Mouse (Mus musculus): Measurements from ENCODE around the gene Ube4b. TPM values are rescaled to one million over a fixed set of nuclear protein-coding genes. Genes with fewer than 3 reads are reported as not detected.

Ube4b gene
- total and polyA plus RNA-seq, 2 experiments from 2014 or later = 48.1 to 117 TPM

DNA sequence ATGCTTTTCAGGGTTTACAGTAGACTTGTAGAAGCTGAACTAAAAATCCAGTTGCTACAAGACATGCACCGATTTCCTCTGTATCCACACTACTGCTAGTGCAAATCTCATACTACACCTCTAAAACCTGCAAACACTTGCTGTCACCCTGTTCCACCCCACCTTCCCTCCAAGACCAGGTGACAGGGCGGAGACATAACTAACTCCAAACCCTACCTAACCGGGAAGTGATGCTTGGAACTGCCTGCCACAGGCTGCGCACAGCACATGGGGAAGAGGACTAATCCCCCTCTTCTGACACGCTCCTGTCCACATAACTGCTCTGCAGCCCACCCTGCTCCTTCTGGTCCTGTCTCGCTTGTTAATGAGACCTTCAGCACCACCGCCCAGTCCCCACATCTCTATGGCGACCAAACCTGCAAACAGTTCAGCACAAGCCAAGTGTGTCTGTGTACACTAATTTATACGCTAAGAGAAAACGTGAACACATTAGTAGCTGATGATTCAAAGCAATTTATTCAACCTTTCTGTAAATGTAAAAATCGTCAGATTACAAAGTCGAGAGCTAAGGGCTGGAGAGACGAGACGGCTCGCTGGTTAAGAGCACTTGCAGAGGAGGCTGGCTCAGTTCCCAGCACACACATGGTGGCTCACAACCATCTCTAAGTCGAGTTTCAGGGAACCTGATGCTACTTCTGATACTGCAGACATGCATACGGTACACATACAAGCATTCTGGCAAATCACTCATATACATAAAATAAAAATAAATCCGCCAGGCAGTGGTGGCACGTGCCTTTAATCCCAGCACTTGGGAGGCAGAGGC, 21.7 kb downstream of the Ube4b start:
- peak; percentile 47 for DNase-seq (ENCODE audit: low spot score)
- H3K36me3 ChIP-seq (ENCODE audit: insufficient read depth, low read length) = no peaks in the 10 kb centered on the region
- 0 out of 2 replicates have a peak, but pooled peaks cover 3% of the 10 kb centered on the region for H3K4me1 ChIP-seq (ENCODE audit: insufficient read depth, low read length)
- no peak for ATAC-seq
- 42% methylated on average over 19 of the region's 19 CpGs for WGBS
- no peaks in the 10 kb centered on the region for H3K9me3 ChIP-seq (ENCODE audit: low read length)
- H3K27ac ChIP-seq = no peak overlapping the region
- TF ChIP-seq CTCF (IDR thresholded peaks at IDR 0.05; ENCODE audit: low read depth) = no peak
- H3K27me3 ChIP-seq (ENCODE audit: insufficient read depth, low read length) = no peaks in the 10 kb centered on the region
- no peak overlapping the region for H3K9ac ChIP-seq (replicated peaks; ENCODE audit: low read length)
- H3K4me3 ChIP-seq (ENCODE audit: low read length) = no peak overlapping the region
- no peak overlapping the region for H3K4me2 ChIP-seq (ENCODE audit: low read depth, low read length)

DNA sequence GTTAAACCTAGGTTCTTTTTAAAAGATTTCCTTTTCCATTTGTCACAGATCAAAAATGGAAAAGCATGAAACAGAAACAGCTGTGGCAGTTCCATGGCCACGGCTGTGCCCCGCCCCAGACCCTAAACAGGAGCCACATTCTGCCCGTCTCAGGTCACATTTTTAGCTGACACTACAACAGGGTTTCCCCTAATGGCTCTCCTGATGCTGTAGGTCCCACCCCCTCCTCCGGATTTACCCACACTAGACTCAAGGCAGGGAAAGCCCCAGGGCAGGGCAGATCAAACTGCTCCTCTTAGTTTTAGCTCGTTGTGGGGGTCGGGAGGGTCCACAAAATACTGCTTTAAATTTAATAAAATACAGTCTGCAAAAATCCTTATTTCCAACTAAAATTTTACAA, 23.5 kb downstream of the Ube4b start:
- no peaks in the 10 kb centered on the region for H3K27me3 ChIP-seq (ENCODE audit: insufficient read depth, low read length)
- 64% methylated on average over 6 of the region's 6 CpGs for WGBS
- DNase-seq (ENCODE audit: low spot score) (no peak), ATAC-seq (no peak)
- H3K4me3 ChIP-seq (ENCODE audit: low read length) = no peak overlapping the region
- H3K9me3 ChIP-seq (ENCODE audit: low read length) = no peaks in the 10 kb centered on the region
- no peak for TF ChIP-seq CTCF (IDR thresholded peaks at IDR 0.05; ENCODE audit: low read depth)
- H3K9ac ChIP-seq (replicated peaks; ENCODE audit: low read length) = no peak overlapping the region
- H3K4me2 ChIP-seq (ENCODE audit: low read depth, low read length) = no peak overlapping the region
- H3K4me1 ChIP-seq (ENCODE audit: insufficient read depth, low read length) = 0 out of 2 replicates have a peak, but pooled peaks cover 3% of the 10 kb centered on the region
- H3K36me3 ChIP-seq (ENCODE audit: insufficient read depth, low read length) = no peaks in the 10 kb centered on the region
- no peak overlapping the region for H3K27ac ChIP-seq

DNA sequence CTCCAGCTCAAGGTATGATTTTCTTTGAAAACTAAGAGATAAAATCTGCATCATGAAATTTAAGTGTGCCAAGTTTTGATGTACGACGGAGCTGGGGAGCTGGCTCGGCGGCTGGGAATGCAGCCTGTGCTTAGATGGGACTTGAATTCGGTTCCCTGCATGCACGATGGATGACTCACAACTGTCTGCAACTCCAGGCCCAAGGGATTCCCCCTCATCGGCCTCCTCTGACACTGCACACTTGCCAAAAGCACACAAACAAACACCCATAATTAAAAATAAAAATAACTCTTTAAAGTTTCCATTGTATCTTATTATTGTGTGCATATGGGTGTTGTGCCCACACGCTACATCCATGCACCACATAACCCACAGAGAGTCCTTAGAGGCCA, 25.0 kb downstream of the Ube4b start:
- WGBS = 72% methylated on average over 8 of the region's 8 CpGs
- no peak for TF ChIP-seq CTCF (IDR thresholded peaks at IDR 0.05; ENCODE audit: low read depth)
- ATAC-seq (no peak), DNase-seq (ENCODE audit: low spot score) (no peak)
- Histone ChIP-seq H3K4me3 (ENCODE audit: low read length) (no peak overlapping the region), H3K27ac (no peak overlapping the region), H3K9ac (replicated peaks; ENCODE audit: low read length) (no peak overlapping the region), H3K4me2 (ENCODE audit: low read depth, low read length) (no peak overlapping the region), H3K4me1 (ENCODE audit: insufficient read depth, low read length) (0 out of 2 replicates have a peak, but pooled peaks cover 3% of the 10 kb centered on the region), H3K36me3 (ENCODE audit: insufficient read depth, low read length) (no peaks in the 10 kb centered on the region), H3K9me3 (ENCODE audit: low read length) (no peaks in the 10 kb centered on the region), H3K27me3 (ENCODE audit: insufficient read depth, low read length) (no peaks in the 10 kb centered on the region)

GRCm38 (mm10) chr4:149400878-149401590, 25.5 kb downstream of the Ube4b start:
- H3K4me3 ChIP-seq (ENCODE audit: low read length) = no peak overlapping the region
- 0 out of 2 replicates have a peak, but pooled peaks cover 3% of the 10 kb centered on the region for H3K4me1 ChIP-seq (ENCODE audit: insufficient read depth, low read length)
- no peaks in the 10 kb centered on the region for H3K9me3 ChIP-seq (ENCODE audit: low read length)
- no peak for TF ChIP-seq CTCF (IDR thresholded peaks at IDR 0.05; ENCODE audit: low read depth)
- ATAC-seq (no peak), DNase-seq (ENCODE audit: low spot score) (no peak)
- no peak overlapping the region for H3K9ac ChIP-seq (replicated peaks; ENCODE audit: low read length)
- H3K4me2 ChIP-seq (ENCODE audit: low read depth, low read length) = no peak overlapping the region
- WGBS = 82% methylated on average over 12 of the region's 12 CpGs
- no peaks in the 10 kb centered on the region for H3K27me3 ChIP-seq (ENCODE audit: insufficient read depth, low read length)
- no peak overlapping the region for H3K27ac ChIP-seq
- no peaks in the 10 kb centered on the region for H3K36me3 ChIP-seq (ENCODE audit: insufficient read depth, low read length)

DNA sequence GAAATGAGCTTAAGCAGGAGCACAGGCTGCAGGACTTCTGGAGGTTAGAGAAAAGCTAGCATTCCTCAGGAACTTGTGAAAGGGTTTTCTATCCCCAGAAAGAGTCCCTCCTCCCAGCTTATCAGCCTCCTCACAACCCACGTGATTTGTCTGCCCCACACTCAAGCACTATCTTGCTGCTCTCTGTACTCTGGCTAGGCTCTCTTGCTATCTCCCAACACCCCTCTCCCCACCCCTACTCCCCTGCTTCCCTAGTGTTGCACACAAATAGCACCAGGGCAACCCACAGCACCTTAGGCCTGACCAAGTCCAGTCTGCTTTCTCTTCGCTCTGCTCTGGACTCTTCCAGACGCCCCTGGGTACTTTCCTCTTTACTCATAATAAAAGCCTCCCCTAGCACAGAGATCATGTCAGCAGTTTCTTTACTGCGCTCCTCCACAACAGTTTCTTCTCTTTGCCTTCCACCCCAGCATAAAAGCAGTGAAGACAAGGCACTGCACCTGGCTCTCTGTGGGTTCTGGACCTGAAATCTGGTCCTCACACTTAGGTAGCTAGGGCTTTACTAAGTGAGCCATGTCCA, 27.1 kb downstream of the Ube4b start:
- DNase-seq (ENCODE audit: low spot score) = no peak
- 66% methylated on average over 4 of the region's 4 CpGs for WGBS
- no peak overlapping the region for H3K27ac ChIP-seq
- no peak overlapping the region for H3K4me3 ChIP-seq (ENCODE audit: low read length)
- no peak for TF ChIP-seq CTCF (IDR thresholded peaks at IDR 0.05; ENCODE audit: low read depth)
- no peaks in the 10 kb centered on the region for H3K4me1 ChIP-seq (ENCODE audit: insufficient read depth, low read length)
- H3K27me3 ChIP-seq (ENCODE audit: insufficient read depth, low read length) = no peaks in the 10 kb centered on the region
- no peak overlapping the region for H3K4me2 ChIP-seq (ENCODE audit: low read depth, low read length)
- no peak for ATAC-seq
- H3K9me3 ChIP-seq (ENCODE audit: low read length) = no peaks in the 10 kb centered on the region
- no peak overlapping the region for H3K9ac ChIP-seq (replicated peaks; ENCODE audit: low read length)
- H3K36me3 ChIP-seq (ENCODE audit: insufficient read depth, low read length) = no peaks in the 10 kb centered on the region

- no peak overlapping the region for H3K27ac ChIP-seq
- H3K9me3 ChIP-seq (ENCODE audit: low read length) = no peaks in the 10 kb centered on the region
- no peak overlapping the region for H3K9ac ChIP-seq (replicated peaks; ENCODE audit: low read length)
- TF ChIP-seq CTCF (IDR thresholded peaks at IDR 0.05; ENCODE audit: low read depth) = no peak
- H3K27me3 ChIP-seq (ENCODE audit: insufficient read depth, low read length) = no peaks in the 10 kb centered on the region
- 94% methylated on average over 9 of the region's 9 CpGs for WGBS
- ATAC-seq (no peak), DNase-seq (ENCODE audit: low spot score) (no peak)
- no peaks in the 10 kb centered on the region for H3K36me3 ChIP-seq (ENCODE audit: insufficient read depth, low read length)
- no peak overlapping the region for H3K4me2 ChIP-seq (ENCODE audit: low read depth, low read length)
- no peak overlapping the region for H3K4me3 ChIP-seq (ENCODE audit: low read length)
- no peaks in the 10 kb centered on the region for H3K4me1 ChIP-seq (ENCODE audit: insufficient read depth, low read length)
Observed at GRCm38 (mm10) chr4:149398181-149398735, 28.3 kb downstream of the Ube4b start.

All from hindbrain, postnatal 0 days (tissue).